Mouse (Mus musculus) kidney, embryonic 16.5 days (tissue): ENCODE data around the gene Fbxw16. TPM values are rescaled to one million over a fixed set of nuclear protein-coding genes. Genes with fewer than 3 reads are reported as not detected.
"Not testable (repeated sequence)": the region's sequence is repeated elsewhere in the genome, so short reads cannot be mapped to it uniquely, and the experiment has no call there.

ENCODE experiments used
- ATAC-seq: fragments of 200-750 bp; cut with Nextera tagmentation; 2 replicates; pipeline ENCODE4 v1.8.0; 2017; ENCODE audit warnings: moderate TSS enrichment; ENCODE audit not compliant: low FRiP score, low TSS enrichment
- H3K27ac ChIP-seq: fragments of 300-500 bp; sonication (generic); 2 replicates; pipeline ENCODE4 v1.5.1; 2014; ENCODE audit warnings: low read length
- H3K27me3 ChIP-seq: fragments of 300-500 bp; sonication (generic); 2 replicates; pipeline ENCODE4 v1.6.1; 2014; ENCODE audit warnings: low read length, control low read depth, mixed read lengths; ENCODE audit not compliant: insufficient read depth
- H3K36me3 ChIP-seq: fragments of 300-500 bp; sonication (generic); 2 replicates; pipeline ENCODE4 v1.6.1; 2014; ENCODE audit warnings: low read length, control low read depth, mixed read lengths; ENCODE audit not compliant: insufficient read depth
- H3K4me1 ChIP-seq: fragments of 300-500 bp; sonication (generic); 2 replicates; pipeline ENCODE4 v1.6.1; 2014; ENCODE audit warnings: low read length, control low read depth, mixed read lengths; ENCODE audit not compliant: insufficient read depth
- H3K4me2 ChIP-seq: fragments of 300-500 bp; sonication (generic); replicated peaks from 2 replicates; pipeline ENCODE4 v1.6.1; 2014; ENCODE audit warnings: low read depth, low read length
- H3K4me3 ChIP-seq: fragments of 300-500 bp; sonication (generic); 2 replicates; pipeline ENCODE4 v1.5.1; 2014; ENCODE audit warnings: mild to moderate bottlenecking, low read length
- H3K9ac ChIP-seq: fragments of 300-500 bp; sonication (generic); replicated peaks from 2 replicates; pipeline ENCODE4 v1.6.1; 2014; ENCODE audit warnings: low read length
- H3K9me3 ChIP-seq: fragments of 300-500 bp; sonication (generic); 2 replicates; pipeline ENCODE4 v1.6.1; 2016; ENCODE audit warnings: low read length, control low read depth
- WGBS: fragments of 180-500 bp; shearing (Covaris S2); extraction: QIAGEN DNeasy Blood & Tissue Kit; methylation state at CpG from one replicate; pipeline ENCODE4 v1.1.7; 2014; 5-methylcytosine and 5-hydroxymethylcytosine counted together
- polyA plus RNA-seq: library from polyadenylated mRNA; unstranded; fragments of >200 nt; fragmentation: Nextera tagmentation; extraction: Ambion mirVana; gene quantifications from 2 replicates; pipeline ENCODE4 v1.2.1, GENCODE M21; 2015

Gene Fbxw16
- not detected in 2 replicates for polyA plus RNA-seq

GRCm38 (mm10) chr9:109449040-109449439 lies at the start of gene Fbxw16:
TSS of gene Fbxw16 (minus strand) at chr9:109449140.
- ATAC-seq, result no peak
- H3K4me2 ChIP-seq, result no peak within 1 kb of the TSS
- H3K27me3 ChIP-seq, result no peaks in the 10 kb centered on the region
- no peak within 1 kb of the TSS for H3K9ac ChIP-seq
- H3K9me3 ChIP-seq, result peaks cover 5% of the 10 kb centered on the region; the same call in 1 of the 2 replicates
- no peak within 1 kb of the TSS for H3K27ac ChIP-seq
- no peak within 1 kb of the TSS for H3K4me3 ChIP-seq
- no peaks in the 10 kb centered on the region for H3K36me3 ChIP-seq
- no peaks in the 10 kb centered on the region for H3K4me1 ChIP-seq

- not testable (repeated sequence) for H3K9ac ChIP-seq, H3K36me3 ChIP-seq, H3K4me3 ChIP-seq, ATAC-seq, H3K4me1 ChIP-seq, H3K4me2 ChIP-seq, H3K27ac ChIP-seq, H3K9me3 ChIP-seq, H3K27me3 ChIP-seq
- 68% methylated on average over 1 of the region's 1 CpGs for WGBS
These were observed 46.8 kb upstream of the Fbxw16 start, which contains the start of gene Fbxw19 for GRCm38 (mm10) chr9:109495775-109496174. TSS of gene Fbxw19 (minus strand) at chr9:109495875.

GRCm38 (mm10) chr9:109432956-109433355 lies 16.0 kb downstream of the Fbxw16 start:
- H3K4me1 ChIP-seq, result no peaks in the 10 kb centered on the region
- WGBS, result 86% methylated on average over 1 of the region's 1 CpGs
- H3K9me3 ChIP-seq, result no peaks in the 10 kb centered on the region
- H3K27ac ChIP-seq, result no peak overlapping the region
- no peak overlapping the region for H3K4me2 ChIP-seq
- H3K36me3 ChIP-seq, result no peaks in the 10 kb centered on the region
- H3K27me3 ChIP-seq, result no peaks in the 10 kb centered on the region
- H3K9ac ChIP-seq, result no peak overlapping the region
- no peak for ATAC-seq
- no peak overlapping the region for H3K4me3 ChIP-seq

GRCm38 (mm10) chr9:109404196-109404595 lies 44.7 kb downstream of the Fbxw16 start, which contains the start of gene Fbxw22:
TSS of gene Fbxw22 (minus strand) at chr9:109404296.
- H3K27me3 ChIP-seq, H3K36me3 ChIP-seq, H3K9me3 ChIP-seq, ATAC-seq, H3K4me2 ChIP-seq, H3K9ac ChIP-seq, H3K4me3 ChIP-seq, H3K27ac ChIP-seq, H3K4me1 ChIP-seq: not testable (repeated sequence)
- WGBS, result 72% methylated on average over 4 of the region's 4 CpGs

Other genes starting within 250 kb of the Fbxw16 start
- not detected in 2 replicates for gene Fbxw20, start 214.4 kb downstream of the Fbxw16 start, polyA plus RNA-seq
- gene Fbxw14, start 161.5 kb downstream of the Fbxw16 start, polyA plus RNA-seq, result not detected in 2 replicates
- gene Fbxw28, start 109.5 kb downstream of the Fbxw16 start, polyA plus RNA-seq, result not detected in 2 replicates
- gene Fbxw22, start 44.8 kb downstream of the Fbxw16 start, polyA plus RNA-seq, result not detected in 2 replicates
- gene Fbxw19, start 46.7 kb upstream of the Fbxw16 start, polyA plus RNA-seq, result not detected in 2 replicates
- 0.89 and 1.1 TPM in 2 replicates for gene Fbxw15, start 119.1 kb upstream of the Fbxw16 start, polyA plus RNA-seq
- 0.21 and 0.39 TPM in 2 replicates for gene Fbxw24, start 176.9 kb upstream of the Fbxw16 start, polyA plus RNA-seq
- gene Fbxw25, start 215.5 kb upstream of the Fbxw16 start, polyA plus RNA-seq, result 0.10 and 0.23 TPM in 2 replicates